In genomic region chr2:126450937-126451302, GRCm38 (mm10) we compare ENCODE assay signal across 14 mouse cellular contexts. TPM values are rescaled to one million over a fixed set of nuclear protein-coding genes. Genes with fewer than 3 reads are reported as not detected.
DNase-seq lines count a peak whose midpoint lies in the region; ATAC-seq and TF ChIP-seq lines count a peak whose summit lies in the region.
"Had no signal": no experiment of that assay in that cellular context is flagged by ENCODE, and none has a peak within 500 bp of the region (broad histone marks: within the 10 kb centered on the region; RNA-seq: fewer than 3 reads in every experiment).

No protein-coding gene starts in this region.

- peaks cover 9% of the 10 kb centered on the region for H3K4me1 ChIP-seq in forebrain, embryonic 15.5 days
- peaks cover 12% of the 10 kb centered on the region for H3K4me1 ChIP-seq in forebrain, embryonic 10.5 days
- peaks cover 7% of the 10 kb centered on the region; the same call in 1 of the 2 replicates for H3K4me1 ChIP-seq in lung, embryonic 14.5 days (ENCODE audit: insufficient read depth)
- no peaks in the 10 kb centered on the region; the same call in 1 of the 2 replicates for H3K4me1 ChIP-seq in hindbrain, embryonic 16.5 days (ENCODE audit: control insufficient read depth, insufficient read depth, low read depth, low read length)
- H3K4me1 ChIP-seq in stomach, embryonic 14.5 days (ENCODE audit: control insufficient read depth, insufficient read depth, low read length), result peaks cover 7% of the 10 kb centered on the region; the same call in 1 of the 2 replicates
- H3K4me1 ChIP-seq: liver, embryonic 15.5 days had no signal

- TF ChIP-seq CTCF in lung, embryonic 14.5 days (IDR thresholded peaks at IDR 0.05; ENCODE audit: low read depth), result no peak

- ATAC-seq in forebrain, embryonic 15.5 days (replicated peaks), result 0 out of 2 replicates have a peak, but pooled peaks have one; percentile 51
- ATAC-seq in lung, embryonic 14.5 days (ENCODE audit: insufficient read depth), result peak; percentile 3; the same call in 1 of the 2 replicates
- ATAC-seq in hindbrain, embryonic 16.5 days, result peak; percentile 67; the same call in 1 of the 2 replicates
- no peak for ATAC-seq in stomach, embryonic 14.5 days (ENCODE audit: insufficient number of reproducible peaks, insufficient read depth, low FRiP score, low read depth)
- ATAC-seq: Patski had no signal

- H3K9ac ChIP-seq in forebrain, embryonic 15.5 days (replicated peaks), result no peak overlapping the region
- no peak overlapping the region for H3K9ac ChIP-seq in lung, embryonic 14.5 days
- H3K9ac ChIP-seq in hindbrain, embryonic 16.5 days (ENCODE audit: low read depth, low read length), result no peak overlapping the region
- no peak overlapping the region for H3K9ac ChIP-seq in stomach, embryonic 14.5 days (replicated peaks; ENCODE audit: low read depth, low read length)
- H3K9ac ChIP-seq: liver, embryonic 15.5 days had no signal

- H3K36me3 ChIP-seq in forebrain, embryonic 15.5 days, result no peaks in the 10 kb centered on the region
- H3K36me3 ChIP-seq in forebrain, embryonic 10.5 days (replicated peaks), result no peaks in the 10 kb centered on the region
- H3K36me3 ChIP-seq in lung, embryonic 14.5 days (ENCODE audit: insufficient read depth), result no peaks in the 10 kb centered on the region
- no peaks in the 10 kb centered on the region for H3K36me3 ChIP-seq in hindbrain, embryonic 16.5 days (ENCODE audit: control insufficient read depth, insufficient read depth, low read length)
- no peaks in the 10 kb centered on the region for H3K36me3 ChIP-seq in stomach, embryonic 14.5 days (ENCODE audit: control insufficient read depth, insufficient read depth, low read length)
- H3K36me3 ChIP-seq: liver, embryonic 15.5 days had no signal

- WGBS in forebrain, embryonic 15.5 days, result 65% methylated on average over 7 of the region's 7 CpGs
- WGBS in forebrain, embryonic 10.5 days, result 89% methylated on average over 7 of the region's 7 CpGs
- WGBS in lung, embryonic 14.5 days, result 77% methylated on average over 7 of the region's 7 CpGs
- 46% methylated on average over 7 of the region's 7 CpGs for WGBS in hindbrain, embryonic 16.5 days
- WGBS in stomach, embryonic 14.5 days, result 75% methylated on average over 7 of the region's 7 CpGs

- H3K27me3 ChIP-seq in forebrain, embryonic 15.5 days, result no peaks in the 10 kb centered on the region
- H3K27me3 ChIP-seq in forebrain, embryonic 10.5 days (ENCODE audit: poor library complexity, severe bottlenecking), result no peaks in the 10 kb centered on the region
- H3K27me3 ChIP-seq in lung, embryonic 14.5 days (ENCODE audit: insufficient read depth, low read length), result no peaks in the 10 kb centered on the region
- no peaks in the 10 kb centered on the region for H3K27me3 ChIP-seq in hindbrain, embryonic 16.5 days (replicated peaks; ENCODE audit: control insufficient read depth, insufficient read depth, low read length)
- H3K27me3 ChIP-seq in stomach, embryonic 14.5 days (ENCODE audit: control insufficient read depth, insufficient read depth, low read length), result no peaks in the 10 kb centered on the region
- H3K27me3 ChIP-seq: liver, embryonic 15.5 days had no signal

- no peaks in the 10 kb centered on the region for H3K9me3 ChIP-seq in forebrain, embryonic 15.5 days
- H3K9me3 ChIP-seq in forebrain, embryonic 10.5 days, result no peaks in the 10 kb centered on the region
- H3K9me3 ChIP-seq in lung, embryonic 14.5 days (ENCODE audit: low read depth, low read length), result no peaks in the 10 kb centered on the region
- no peaks in the 10 kb centered on the region for H3K9me3 ChIP-seq in hindbrain, embryonic 16.5 days (ENCODE audit: control insufficient read depth, low read length)
- no peaks in the 10 kb centered on the region for H3K9me3 ChIP-seq in stomach, embryonic 14.5 days (ENCODE audit: control insufficient read depth, low read depth, low read length)
- H3K9me3 ChIP-seq: liver, embryonic 15.5 days had no signal

- H3K4me2 ChIP-seq in forebrain, embryonic 15.5 days (replicated peaks), result no peak overlapping the region
- H3K4me2 ChIP-seq in lung, embryonic 14.5 days, result peak overlapping the region; percentile 35; the same call in 1 of the 2 replicates
- H3K4me2 ChIP-seq in hindbrain, embryonic 16.5 days (ENCODE audit: low read length), result peak overlapping the region; percentile 2
- H3K4me2 ChIP-seq in stomach, embryonic 14.5 days (replicated peaks; ENCODE audit: low read depth, low read length), result 0 out of 2 replicates have a peak overlapping the region, but pooled peaks have one; percentile 20
- H3K4me2 ChIP-seq: liver, embryonic 15.5 days had no signal

- peak overlapping the region; percentile 46 for H3K27ac ChIP-seq in forebrain, embryonic 15.5 days (replicated peaks)
- H3K27ac ChIP-seq in forebrain, embryonic 10.5 days, result no peak overlapping the region
- H3K27ac ChIP-seq in lung, embryonic 14.5 days (ENCODE audit: low read depth), result peak overlapping the region; percentile 85
- no peak overlapping the region for H3K27ac ChIP-seq in hindbrain, embryonic 16.5 days (ENCODE audit: low read depth, low read length)
- peak overlapping the region; percentile 90 for H3K27ac ChIP-seq in stomach, embryonic 14.5 days (ENCODE audit: low read length)
- H3K27ac ChIP-seq: kidney, postnatal 0 days; left cerebral cortex, adult 2 months; liver, embryonic 15.5 days had no signal

- no peak for DNase-seq in forebrain, embryonic 10.5 days (ENCODE audit: extremely low spot score, low spot score)
- DNase-seq in lung, embryonic 14.5 days, result no peak
- DNase-seq in lung, postnatal 36 days, result no peak
- no peak for DNase-seq in ovary, postnatal 36 days (ENCODE audit: low spot score)
- DNase-seq in testis, postnatal 10 days (ENCODE audit: low spot score), result no peak
- DNase-seq: thymus, postnatal 4 days had no signal

- H3K4me3 ChIP-seq in forebrain, embryonic 15.5 days, result no peak overlapping the region
- H3K4me3 ChIP-seq in forebrain, embryonic 10.5 days, result no peak overlapping the region
- H3K4me3 ChIP-seq in lung, embryonic 14.5 days (ENCODE audit: low read depth, low read length), result no peak overlapping the region
- H3K4me3 ChIP-seq in hindbrain, embryonic 16.5 days (ENCODE audit: low read length), result no peak overlapping the region
- no peak overlapping the region for H3K4me3 ChIP-seq in stomach, embryonic 14.5 days (ENCODE audit: low read depth, low read length)
- H3K4me3 ChIP-seq: left cerebral cortex, adult 2 months; liver, embryonic 15.5 days had no signal

RNA-seq across cellular contexts. Expression of gene Atp8b4, which starts 49.6 kb away (rescaled TPM):
- polyA plus RNA-seq in forebrain, embryonic 15.5 days (2015; fragmentation: Nextera tagmentation; extraction: Ambion mirVana), result 0.04 TPM in 2 replicates
- 0.50 and 0.99 TPM in 2 replicates for polyA plus RNA-seq in forebrain, embryonic 10.5 days (2016; fragmentation: Nextera tagmentation; extraction: Ambion mirVana)
- polyA plus RNA-seq in lung, embryonic 14.5 days (2014; fragmentation: Nextera tagmentation; extraction: Ambion mirVana), result 0.39 and 0.50 TPM in 2 replicates
- polyA plus RNA-seq in hindbrain, embryonic 16.5 days (2015; fragmentation: Nextera tagmentation; extraction: Ambion mirVana), result 0.11 and 0.15 TPM in 2 replicates
- 0.20 and 0.32 TPM in 2 replicates for polyA plus RNA-seq in stomach, embryonic 14.5 days (2014; fragmentation: Nextera tagmentation; extraction: Ambion mirVana)
- polyA plus RNA-seq: midbrain, embryonic 16.5 days had no signal

Comparison
In these comparisons a context has a peak if more than half of its experiments do, and no peak if none do; other contexts are left out.
1. H3K27ac ChIP-seq: peak in forebrain, embryonic 15.5 days (single experiment), lung, embryonic 14.5 days (single experiment) and stomach, embryonic 14.5 days (single experiment); none in forebrain, embryonic 10.5 days (single experiment) and hindbrain, embryonic 16.5 days (single experiment).